Mouse (Mus musculus): ENCODE results near the gene Cbfa2t3. TPM values are rescaled to one million over a fixed set of nuclear protein-coding genes. Genes with fewer than 3 reads are reported as not detected.

Gene Cbfa2t3
- polyA plus RNA-seq, 1 experiment from 2014 or later, result 13.2 TPM

- no peak for ATAC-seq (replicated peaks)
- H3K27ac ChIP-seq (replicated peaks), result no peak overlapping the region
- no peak overlapping the region for H3K4me2 ChIP-seq (replicated peaks)
- H3K4me1 ChIP-seq, result peaks cover 27% of the 10 kb centered on the region
- whole genome bisulfite sequencing, result 78% methylated on average over 10 of the region's 10 CpGs
- no peaks in the 10 kb centered on the region for H3K9me3 ChIP-seq
- H3K27me3 ChIP-seq, result no peaks in the 10 kb centered on the region
- H3K36me3 ChIP-seq, result no peaks in the 10 kb centered on the region
- no peak overlapping the region for H3K9ac ChIP-seq (replicated peaks)
- H3K4me3 ChIP-seq, result no peak overlapping the region
Observed at GRCm38 (mm10) chr8:122658149-122658806, 40.6 kb downstream of the Cbfa2t3 start.

- H3K4me3 ChIP-seq, result no peak overlapping the region
- H3K9me3 ChIP-seq, result no peaks in the 10 kb centered on the region
- H3K36me3 ChIP-seq, result no peaks in the 10 kb centered on the region
- H3K4me1 ChIP-seq, result peaks cover 13% of the 10 kb centered on the region
- 86% methylated on average over 13 of the region's 13 CpGs for WGBS
- no peak overlapping the region for H3K9ac ChIP-seq (replicated peaks)
- no peak overlapping the region for H3K27ac ChIP-seq (replicated peaks)
- no peak overlapping the region for H3K4me2 ChIP-seq (replicated peaks)
- no peak for ATAC-seq (replicated peaks)
- no peaks in the 10 kb centered on the region for H3K27me3 ChIP-seq
Observed at GRCm38 (mm10) chr8:122656056-122656999, 42.6 kb downstream of the Cbfa2t3 start.

DNA sequence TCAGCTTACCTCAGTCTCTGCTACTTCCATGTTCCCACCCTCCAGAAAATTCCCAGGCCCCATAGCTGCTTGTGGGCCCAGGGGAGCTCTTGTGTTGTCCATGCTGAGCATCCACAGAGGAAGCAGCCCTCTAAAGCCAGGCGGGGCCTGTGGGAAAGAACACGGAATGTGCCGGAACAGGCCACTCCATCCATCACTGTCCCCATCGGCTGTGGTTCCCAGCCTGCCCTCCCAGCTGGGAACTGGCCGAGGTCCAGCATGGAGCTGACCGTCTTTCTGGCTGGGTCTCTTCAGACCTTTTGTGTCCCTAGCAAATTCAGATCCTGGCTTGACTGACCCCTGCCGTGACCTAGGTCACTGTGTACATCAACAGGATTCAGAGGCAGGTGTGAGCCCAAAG lies 44.1 kb downstream of the Cbfa2t3 start:
- no peak for ATAC-seq (replicated peaks)
- H3K27ac ChIP-seq (replicated peaks), result no peak overlapping the region
- H3K36me3 ChIP-seq, result peaks cover 2% of the 10 kb centered on the region; the same call in 1 of the 2 replicates
- H3K4me3 ChIP-seq, result no peak overlapping the region
- H3K4me2 ChIP-seq (replicated peaks), result no peak overlapping the region
- no peaks in the 10 kb centered on the region for H3K27me3 ChIP-seq
- no peak overlapping the region for H3K9ac ChIP-seq (replicated peaks)
- 77% methylated on average over 7 of the region's 7 CpGs for WGBS
- H3K4me1 ChIP-seq, result peaks cover 11% of the 10 kb centered on the region
- H3K9me3 ChIP-seq, result no peaks in the 10 kb centered on the region

DNA sequence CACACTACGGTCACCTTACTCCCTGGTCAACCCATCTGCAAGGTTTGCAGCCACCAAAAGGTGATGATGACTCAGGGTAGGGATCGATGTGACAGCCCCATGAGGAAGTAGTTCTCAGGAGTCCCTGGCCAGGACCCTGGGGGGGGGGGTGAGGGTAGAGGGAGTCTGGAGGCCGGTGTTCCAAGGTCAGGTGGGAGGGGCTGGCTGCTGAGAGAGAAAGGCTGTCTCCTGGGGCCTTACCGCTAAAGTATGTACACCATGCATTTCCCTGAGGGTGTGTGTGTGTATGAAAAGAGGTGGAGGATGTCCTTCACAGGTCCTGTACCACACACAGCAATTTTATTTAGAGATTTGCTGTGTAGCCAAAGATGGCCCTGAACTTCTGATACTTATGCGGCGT lies 46.3 kb downstream of the Cbfa2t3 start:
- peaks cover 11% of the 10 kb centered on the region for H3K4me1 ChIP-seq
- no peaks in the 10 kb centered on the region for H3K9me3 ChIP-seq
- H3K27me3 ChIP-seq, result no peaks in the 10 kb centered on the region
- no peak overlapping the region for H3K4me3 ChIP-seq
- WGBS, result 84% methylated on average over 6 of the region's 6 CpGs
- H3K4me2 ChIP-seq (replicated peaks), result no peak overlapping the region
- no peak overlapping the region for H3K9ac ChIP-seq (replicated peaks)
- H3K36me3 ChIP-seq, result peaks cover 20% of the 10 kb centered on the region
- no peak for ATAC-seq (replicated peaks)
- H3K27ac ChIP-seq (replicated peaks), result no peak overlapping the region

- 65% methylated on average over 16 of the region's 16 CpGs for WGBS
- 0 out of 2 replicates have a peak, but pooled peaks have one; percentile 35 for ATAC-seq (replicated peaks)
Observed at GRCm38 (mm10) chr8:122651326-122651921, 47.5 kb downstream of the Cbfa2t3 start.

GRCm38 (mm10) chr8:122648192-122648970 lies 50.5 kb downstream of the Cbfa2t3 start:
- H3K4me3 ChIP-seq, result no peak overlapping the region
- H3K9me3 ChIP-seq, result no peaks in the 10 kb centered on the region
- peaks cover 31% of the 10 kb centered on the region for H3K36me3 ChIP-seq
- no peak for ATAC-seq (replicated peaks)
- H3K4me2 ChIP-seq (replicated peaks), result no peak overlapping the region
- 83% methylated on average over 15 of the region's 15 CpGs for WGBS
- H3K9ac ChIP-seq (replicated peaks), result no peak overlapping the region
- no peak overlapping the region for H3K27ac ChIP-seq (replicated peaks)
- peaks cover 11% of the 10 kb centered on the region for H3K4me1 ChIP-seq
- H3K27me3 ChIP-seq, result no peaks in the 10 kb centered on the region

More at GRCm38 (mm10) chr8:122651326-122651921, 47.5 kb downstream of the Cbfa2t3 start:
- H3K4me1 ChIP-seq, result peaks cover 11% of the 10 kb centered on the region
- no peak overlapping the region for H3K9ac ChIP-seq (replicated peaks)
- no peaks in the 10 kb centered on the region for H3K27me3 ChIP-seq
- H3K4me2 ChIP-seq (replicated peaks), result no peak overlapping the region
- H3K27ac ChIP-seq (replicated peaks), result no peak overlapping the region
- no peaks in the 10 kb centered on the region for H3K9me3 ChIP-seq
- no peak overlapping the region for H3K4me3 ChIP-seq
- H3K36me3 ChIP-seq, result peaks cover 29% of the 10 kb centered on the region

DNA sequence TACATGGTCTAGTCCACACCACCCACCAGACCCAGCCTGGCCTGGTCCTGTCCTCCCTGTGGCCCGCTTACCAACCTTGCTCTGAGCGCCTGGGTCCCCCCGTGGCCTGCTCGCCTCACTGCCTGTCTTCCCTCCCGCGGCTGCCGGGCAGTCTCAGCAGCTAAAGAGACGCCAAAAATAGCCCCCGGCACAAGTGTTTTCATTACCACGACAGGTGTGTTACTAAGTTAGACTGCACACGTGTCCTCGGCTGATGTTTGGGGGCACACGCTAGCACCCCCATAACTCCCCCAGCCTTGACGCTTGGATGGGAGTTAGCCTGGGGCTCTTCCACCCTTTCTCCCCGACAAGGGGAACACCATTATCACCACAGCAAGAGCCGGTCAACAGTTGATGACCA lies 52.6 kb downstream of the Cbfa2t3 start:
- Histone ChIP-seq H3K9ac (replicated peaks) (no peak overlapping the region), H3K36me3 (peaks cover 36% of the 10 kb centered on the region), H3K9me3 (no peaks in the 10 kb centered on the region), H3K4me1 (peaks cover 12% of the 10 kb centered on the region), H3K27ac (replicated peaks) (no peak overlapping the region), H3K4me3 (no peak overlapping the region), H3K4me2 (replicated peaks) (no peak overlapping the region), H3K27me3 (no peaks in the 10 kb centered on the region)
- no peak for ATAC-seq (replicated peaks)
- 89% methylated on average over 16 of the region's 16 CpGs for WGBS

DNA sequence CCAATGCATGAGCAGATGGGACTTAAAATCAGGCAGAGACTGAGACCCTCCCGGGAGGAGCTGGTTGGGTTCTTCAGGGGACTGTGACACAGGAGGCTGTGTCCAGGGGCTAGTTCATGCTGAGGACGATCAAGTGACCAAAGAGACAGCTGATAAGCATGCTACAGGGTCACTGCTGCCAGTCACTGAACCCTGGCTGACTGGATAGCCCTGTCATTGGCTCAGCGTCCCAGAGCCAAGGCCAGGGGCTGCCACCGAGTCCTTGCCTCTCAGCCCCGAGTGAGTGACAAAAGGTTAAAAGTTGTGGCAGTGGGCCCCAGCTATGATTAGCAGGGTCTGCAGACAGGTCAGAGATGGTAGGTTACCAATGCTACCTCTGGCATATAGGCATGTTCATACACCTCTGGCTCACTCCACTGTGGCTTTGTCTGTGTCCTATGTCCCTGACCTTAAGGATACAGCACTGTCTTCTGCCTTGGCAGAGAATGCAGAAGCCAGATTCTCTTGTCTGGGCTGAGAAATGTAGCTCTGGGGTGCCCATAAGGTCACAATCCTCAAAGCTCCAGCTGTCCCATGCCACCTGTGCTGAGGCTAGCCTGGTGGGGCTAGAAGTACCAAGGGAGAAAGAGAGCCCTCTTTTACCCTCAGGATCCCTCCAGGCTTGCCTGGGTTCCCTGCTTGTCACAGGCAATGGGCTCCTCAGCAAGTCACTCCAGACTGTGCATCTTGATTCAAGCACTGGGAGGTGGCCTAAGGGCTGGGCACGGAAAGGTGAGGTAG lies 54.5 kb downstream of the Cbfa2t3 start:
- Histone ChIP-seq H3K4me3 (no peak overlapping the region), H3K27ac (replicated peaks) (no peak overlapping the region), H3K27me3 (no peaks in the 10 kb centered on the region), H3K36me3 (peaks cover 33% of the 10 kb centered on the region), H3K9ac (replicated peaks) (no peak overlapping the region), H3K9me3 (no peaks in the 10 kb centered on the region), H3K4me1 (peaks cover 23% of the 10 kb centered on the region), H3K4me2 (replicated peaks) (no peak overlapping the region)
- no peak for ATAC-seq (replicated peaks)
- WGBS, result 77% methylated on average over 6 of the region's 6 CpGs

DNA sequence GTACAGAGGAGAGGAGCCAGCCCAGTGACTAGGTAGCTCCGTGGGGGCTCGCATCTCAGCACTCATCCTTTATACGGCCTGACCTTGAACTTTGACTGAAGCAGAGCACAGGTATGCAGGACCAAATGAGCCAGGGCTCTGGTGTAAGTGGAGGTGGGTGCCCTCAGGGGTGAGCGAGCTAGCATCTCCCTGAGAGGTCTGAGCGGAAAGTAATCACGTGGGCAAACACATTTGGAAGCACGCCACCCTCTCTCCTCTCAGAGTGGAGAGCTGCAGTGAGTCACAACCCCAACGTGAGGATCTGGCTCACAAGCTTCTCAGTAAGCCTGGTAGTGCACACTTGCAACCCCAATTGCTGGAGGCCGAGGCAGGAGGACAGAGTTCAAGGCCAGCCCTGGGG lies 56.8 kb downstream of the Cbfa2t3 start:
- Histone ChIP-seq H3K9me3 (no peaks in the 10 kb centered on the region), H3K9ac (replicated peaks) (no peak overlapping the region), H3K27ac (replicated peaks) (no peak overlapping the region), H3K36me3 (peaks cover 25% of the 10 kb centered on the region), H3K4me1 (peaks cover 33% of the 10 kb centered on the region), H3K4me3 (no peak overlapping the region), H3K27me3 (no peaks in the 10 kb centered on the region), H3K4me2 (replicated peaks) (no peak overlapping the region)
- 75% methylated on average over 9 of the region's 9 CpGs for WGBS
- ATAC-seq (replicated peaks), result no peak

GRCm38 (mm10) chr8:122641406-122641805 lies 57.5 kb downstream of the Cbfa2t3 start:
- 56% methylated on average over 15 of the region's 15 CpGs for WGBS
- peaks cover 37% of the 10 kb centered on the region for H3K4me1 ChIP-seq
- no peaks in the 10 kb centered on the region for H3K27me3 ChIP-seq
- no peak overlapping the region for H3K4me3 ChIP-seq
- H3K27ac ChIP-seq (replicated peaks), result no peak overlapping the region; the same call in 1 of the 2 replicates
- peaks cover 19% of the 10 kb centered on the region; the same call in 1 of the 2 replicates for H3K36me3 ChIP-seq
- H3K4me2 ChIP-seq (replicated peaks), result no peak overlapping the region
- no peak overlapping the region for H3K9ac ChIP-seq (replicated peaks)
- H3K9me3 ChIP-seq, result no peaks in the 10 kb centered on the region
- no peak for ATAC-seq (replicated peaks)

- H3K4me3 ChIP-seq, result no peak overlapping the region
- H3K36me3 ChIP-seq, result peaks cover 20% of the 10 kb centered on the region; the same call in 1 of the 2 replicates
- H3K9me3 ChIP-seq, result no peaks in the 10 kb centered on the region
- H3K4me1 ChIP-seq, result peaks cover 37% of the 10 kb centered on the region
- WGBS, result 81% methylated on average over 4 of the region's 4 CpGs
- no peak overlapping the region for H3K4me2 ChIP-seq (replicated peaks)
- no peak overlapping the region; the same call in 1 of the 2 replicates for H3K27ac ChIP-seq (replicated peaks)
- ATAC-seq (replicated peaks), result no peak
- no peak overlapping the region for H3K9ac ChIP-seq (replicated peaks)
- H3K27me3 ChIP-seq, result no peaks in the 10 kb centered on the region
Observed at GRCm38 (mm10) chr8:122640825-122641224, 58.1 kb downstream of the Cbfa2t3 start.
